Mouse (Mus musculus): ENCODE measurements around the gene Taok3.

The Taok3 gene

DNA sequence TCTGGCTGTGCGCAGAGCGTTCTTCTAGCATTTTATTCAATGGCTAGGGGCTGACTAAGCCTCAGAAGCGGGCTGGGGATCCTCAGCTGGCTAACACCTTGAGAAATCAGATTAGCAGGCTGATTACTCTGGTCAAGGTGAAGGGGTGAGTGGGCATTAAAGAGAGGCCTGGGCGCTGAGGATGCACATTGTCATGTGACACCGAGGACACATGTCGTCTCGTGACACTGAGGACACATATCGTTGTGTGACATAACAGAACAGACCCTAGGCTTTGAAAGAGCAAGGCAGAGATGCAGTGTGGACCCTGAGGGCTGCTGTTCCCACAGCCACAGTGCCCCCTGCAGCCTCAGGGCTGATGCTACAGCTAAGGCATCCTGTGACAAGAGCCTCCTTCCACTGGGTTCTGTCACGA lies 23.8 kb downstream of the Taok3 start:
- DNase-seq (ENCODE audit: low spot score in 2 of 2): no peak

GRCm38 (mm10) chr5:117146165-117146564 lies 26.2 kb downstream of the Taok3 start:
- DNase-seq (ENCODE audit: low spot score in 2 of 2): no peak

GRCm38 (mm10) chr5:117147187-117148095 lies 27.5 kb downstream of the Taok3 start:
- DNase-seq (ENCODE audit: low spot score in 2 of 2): no peak

- DNase-seq (ENCODE audit: low spot score in 2 of 2): no peak
These were observed 29.4 kb downstream of the Taok3 start for GRCm38 (mm10) chr5:117149054-117149942.

- DNase-seq (ENCODE audit: low spot score in 2 of 2): no peak
These were observed 30.1 kb downstream of the Taok3 start for GRCm38 (mm10) chr5:117150068-117150467.

GRCm38 (mm10) chr5:117152944-117153343 lies 33.0 kb downstream of the Taok3 start:
- no peak for DNase-seq (ENCODE audit: low spot score in 2 of 2)

GRCm38 (mm10) chr5:117153527-117154091 lies 33.7 kb downstream of the Taok3 start:
- DNase-seq (ENCODE audit: low spot score in 2 of 2): no peak

- no peak for DNase-seq (ENCODE audit: low spot score in 2 of 2)
These were observed 38.5 kb downstream of the Taok3 start for GRCm38 (mm10) chr5:117158335-117159018.

DNA sequence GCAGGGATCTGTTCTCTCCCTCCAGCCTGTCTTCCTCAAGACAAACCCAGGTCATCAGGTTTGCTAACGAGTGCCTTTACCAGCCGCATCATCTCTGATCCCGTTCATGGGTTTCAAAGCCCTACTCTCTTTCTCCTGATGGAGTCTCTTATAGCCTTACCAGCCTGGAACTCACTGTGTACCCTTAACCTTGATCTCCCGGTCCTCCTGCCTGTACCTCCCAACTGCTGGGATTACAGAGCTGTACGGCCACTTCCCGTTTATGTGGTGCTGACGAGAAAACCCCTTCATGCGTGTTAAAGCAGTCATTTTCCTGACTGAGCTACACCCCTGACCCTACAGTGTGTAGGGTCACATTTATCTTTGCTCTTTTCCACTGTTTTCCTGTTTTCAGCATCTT lies 39.4 kb downstream of the Taok3 start:
- no peak for DNase-seq (ENCODE audit: low spot score in 2 of 2)

DNA sequence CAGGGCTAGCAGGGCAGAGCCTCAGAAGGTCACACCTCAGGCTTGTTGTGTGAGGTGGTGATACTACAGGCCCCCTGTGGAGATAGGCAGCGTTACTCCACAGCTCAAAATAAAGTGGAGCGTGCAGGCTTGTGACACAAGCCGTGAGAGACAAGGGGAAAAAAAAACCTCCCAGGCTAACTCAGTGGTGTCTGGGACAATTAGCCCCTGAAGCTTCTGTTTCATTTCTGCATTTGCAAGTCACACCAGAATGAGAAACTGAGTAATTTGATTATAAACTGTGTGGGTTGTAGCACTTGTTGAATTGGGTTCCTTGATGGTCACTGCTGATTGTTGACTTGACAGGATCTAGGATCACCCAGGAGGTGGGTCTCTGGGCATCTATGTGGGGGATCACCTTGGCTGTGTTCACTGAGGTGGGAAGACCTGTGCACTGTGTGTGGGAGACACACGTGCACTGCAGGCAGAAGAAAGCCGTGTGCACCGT lies 39.9 kb downstream of the Taok3 start:
- no peak for DNase-seq (ENCODE audit: low spot score in 2 of 2)

GRCm38 (mm10) chr5:117160499-117160898 lies 40.6 kb downstream of the Taok3 start:
- DNase-seq (ENCODE audit: low spot score in 2 of 2): no peak

- DNase-seq (ENCODE audit: low spot score in 2 of 2): peak in 1 of 2 experiments; percentile 14
These were observed 43.9 kb downstream of the Taok3 start for GRCm38 (mm10) chr5:117163790-117164189.

DNA sequence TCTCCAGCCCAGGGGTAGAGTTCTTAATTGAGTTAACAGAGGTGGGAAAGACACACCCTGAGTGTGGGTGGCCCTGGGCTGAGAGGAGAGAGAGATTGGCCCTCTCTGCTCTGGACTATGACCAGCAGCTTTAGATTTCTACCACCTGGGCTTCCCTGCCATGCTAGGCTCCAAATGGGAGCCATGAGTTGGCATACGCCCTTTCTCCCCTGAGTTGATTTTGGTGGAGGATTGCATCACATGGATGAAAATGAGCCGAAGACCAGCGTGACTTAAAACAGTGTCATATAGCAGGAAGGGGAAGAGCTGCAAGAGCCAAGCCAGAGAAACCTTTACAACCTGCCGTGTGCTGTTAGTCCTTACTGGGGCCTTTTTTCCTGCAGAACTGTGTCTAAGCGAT lies 44.6 kb downstream of the Taok3 start:
- DNase-seq (ENCODE audit: low spot score in 2 of 2): no peak

- no peak for DNase-seq (ENCODE audit: low spot score in 2 of 2)
These were observed 45.0 kb downstream of the Taok3 start for GRCm38 (mm10) chr5:117164923-117165322.

- DNase-seq (ENCODE audit: low spot score in 2 of 2): no peak
These were observed 46.0 kb downstream of the Taok3 start for GRCm38 (mm10) chr5:117165946-117166345.

DNA sequence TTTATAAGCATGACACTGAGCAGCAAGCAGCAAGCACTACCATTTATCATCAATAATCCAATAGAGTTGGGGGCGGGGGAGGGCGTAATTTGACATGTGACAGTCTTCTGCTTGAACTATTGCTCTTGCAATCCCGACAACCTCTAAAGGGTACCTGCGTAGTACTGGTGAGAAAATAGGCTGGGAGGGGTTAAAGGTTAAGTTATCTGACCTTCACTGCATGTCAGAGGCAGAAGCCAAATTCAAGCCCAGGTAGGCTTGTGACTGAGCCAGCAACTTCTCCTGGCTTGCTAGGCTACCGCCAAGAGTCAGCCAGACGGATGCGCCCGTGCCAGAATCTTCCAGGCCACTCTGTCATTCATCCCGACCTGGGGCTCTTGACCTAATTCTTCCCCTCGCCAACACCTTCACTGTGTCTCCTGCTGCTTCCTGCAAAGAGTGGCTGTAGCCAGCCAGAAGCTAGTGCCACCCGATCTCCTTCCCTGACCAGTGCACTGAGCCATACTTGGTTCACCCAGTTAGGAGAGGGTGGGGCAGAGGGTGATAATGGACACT lies 47.0 kb downstream of the Taok3 start:
- no peak for DNase-seq (ENCODE audit: low spot score in 2 of 2)

- DNase-seq (ENCODE audit: low spot score in 2 of 2): no peak
These were observed 48.6 kb downstream of the Taok3 start for GRCm38 (mm10) chr5:117168351-117169100.

- no peak for DNase-seq (ENCODE audit: low spot score in 2 of 2)
These were observed 54.1 kb downstream of the Taok3 start for GRCm38 (mm10) chr5:117174057-117174456.

- DNase-seq (ENCODE audit: low spot score in 2 of 2): no peak
These were observed 56.0 kb downstream of the Taok3 start for GRCm38 (mm10) chr5:117175896-117176295.

GRCm38 (mm10) chr5:117178079-117178478 lies 58.1 kb downstream of the Taok3 start:
- no peak for DNase-seq (ENCODE audit: low spot score in 2 of 2)
